Mouse (Mus musculus) stomach, embryonic 16.5 days (tissue): ENCODE measurements around the gene Nasp. TPM values are rescaled to one million over a fixed set of nuclear protein-coding genes. Genes with fewer than 3 reads are reported as not detected.

Source experiments
- ATAC-seq: fragments of 200-750 bp; cut with Nextera tagmentation; 2 replicates; pipeline ENCODE4 v1.8.0; 2017; ENCODE audit warnings: moderate number of reproducible peaks, moderate TSS enrichment; ENCODE audit not compliant: insufficient read depth, low FRiP score
- H3K27ac ChIP-seq: fragments of 300-500 bp; sonication (generic); 2 replicates; pipeline ENCODE4 v1.5.1; 2014; ENCODE audit warnings: low read length
- H3K27me3 ChIP-seq: fragments of 300-500 bp; sonication (generic); 2 replicates; pipeline ENCODE4 v1.6.1; 2014; ENCODE audit warnings: low read length, control low read depth, mixed read lengths; ENCODE audit not compliant: control insufficient read depth, insufficient read depth
- H3K36me3 ChIP-seq: fragments of 300-500 bp; sonication (generic); 2 replicates; pipeline ENCODE4 v1.6.1; 2014; ENCODE audit warnings: low read length; ENCODE audit not compliant: control insufficient read depth, insufficient read depth
- H3K4me1 ChIP-seq: fragments of 300-500 bp; sonication (generic); 2 replicates; pipeline ENCODE4 v1.6.1; 2014; ENCODE audit warnings: low read length, control low read depth, mixed read lengths; ENCODE audit not compliant: control insufficient read depth, insufficient read depth
- H3K4me2 ChIP-seq: fragments of 300-500 bp; sonication (generic); 2 replicates; pipeline ENCODE4 v1.6.1; 2014; ENCODE audit warnings: low read depth, low read length, mixed read lengths
- H3K4me3 ChIP-seq: fragments of 300-500 bp; sonication (generic); replicated peaks from 2 replicates; pipeline ENCODE4 v1.5.1; 2014; ENCODE audit warnings: mild to moderate bottlenecking, low read length
- H3K9ac ChIP-seq: fragments of 300-500 bp; sonication (generic); 2 replicates; pipeline ENCODE4 v1.6.1; 2014; ENCODE audit warnings: low read length
- H3K9me3 ChIP-seq: fragments of 300-500 bp; sonication (generic); replicated peaks from 2 replicates; pipeline ENCODE4 v1.6.1; 2016; ENCODE audit warnings: low read length, control low read depth; ENCODE audit not compliant: control insufficient read depth
- WGBS: fragments of 180-500 bp; shearing (Covaris S2); extraction: QIAGEN DNeasy Blood & Tissue Kit; methylation state at CpG from one replicate; pipeline ENCODE4 v1.1.7; 2014; 5-methylcytosine and 5-hydroxymethylcytosine counted together
- polyA plus RNA-seq: library from polyadenylated mRNA; unstranded; fragments of >200 nt; fragmentation: Nextera tagmentation; extraction: Ambion mirVana; gene quantifications from 2 replicates; pipeline ENCODE4 v1.2.1, GENCODE M21; 2015

Nasp gene
- polyA plus RNA-seq, 1 experiment from 2014 or later = 88.5 TPM

DNA sequence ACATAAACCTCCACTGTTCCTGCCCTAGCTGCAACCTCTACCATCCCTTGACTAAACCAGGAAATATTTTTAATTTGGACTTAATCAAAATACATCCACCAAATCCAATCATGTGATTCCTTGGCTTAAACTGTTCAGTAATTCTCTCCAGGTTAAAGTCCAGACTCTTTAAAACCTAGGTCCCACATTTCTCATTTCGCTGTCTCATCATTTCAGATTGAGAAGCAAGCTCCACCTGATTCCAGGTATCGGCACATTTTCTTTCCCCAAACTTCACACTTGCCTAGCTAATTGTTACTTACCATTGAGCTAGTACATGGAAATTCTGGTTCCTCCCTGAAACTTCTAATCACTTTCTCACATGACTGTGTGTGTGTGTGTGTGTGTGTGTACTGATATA, 21.7 kb upstream of the Nasp start:
- Histone ChIP-seq H3K4me1 (peaks cover 20% of the 10 kb centered on the region), H3K4me3 (0 out of 2 replicates have a peak overlapping the region, but pooled peaks have one; percentile 9), H3K9me3 (no peaks in the 10 kb centered on the region), H3K36me3 (no peaks in the 10 kb centered on the region), H3K27me3 (no peaks in the 10 kb centered on the region), H3K9ac (no peak overlapping the region), H3K4me2 (peak overlapping the region; percentile 89), H3K27ac (no peak overlapping the region)
- 93% methylated on average over 2 of the region's 2 CpGs for WGBS
- no peak for ATAC-seq

- peaks cover 13% of the 10 kb centered on the region for H3K36me3 ChIP-seq
- H3K9ac ChIP-seq = no peak overlapping the region
- no peak for ATAC-seq
- H3K4me1 ChIP-seq = peaks cover 16% of the 10 kb centered on the region
- no peak overlapping the region for H3K4me3 ChIP-seq
- H3K27me3 ChIP-seq = no peaks in the 10 kb centered on the region
- H3K27ac ChIP-seq = no peak overlapping the region
- 79% methylated on average over 7 of the region's 7 CpGs for WGBS
- H3K9me3 ChIP-seq = no peaks in the 10 kb centered on the region
- no peak overlapping the region for H3K4me2 ChIP-seq
Measured at GRCm38 (mm10) chr4:116645624-116646023, 17.9 kb upstream of the Nasp start.

DNA sequence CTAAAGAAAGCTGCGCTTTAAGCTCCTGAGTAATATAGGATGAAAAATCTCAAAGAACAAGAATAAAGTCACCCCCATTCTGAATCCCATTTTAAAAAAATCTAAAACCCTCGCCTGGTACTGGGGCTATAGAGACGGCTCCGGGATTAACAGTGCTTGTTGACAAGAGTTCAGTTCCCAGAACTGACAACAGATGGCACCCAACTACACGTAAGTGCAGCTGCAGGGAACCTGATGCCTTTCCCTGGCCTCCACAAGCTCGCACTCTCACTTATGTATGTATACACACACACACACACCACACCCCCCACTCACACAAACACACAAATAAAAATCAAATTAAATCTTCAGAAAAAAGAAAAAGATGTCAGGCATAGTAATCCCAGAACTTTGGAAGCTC, 16.6 kb upstream of the Nasp start:
- 50% methylated on average over 6 of the region's 6 CpGs for WGBS
- no peaks in the 10 kb centered on the region for H3K9me3 ChIP-seq
- H3K4me3 ChIP-seq = no peak overlapping the region
- H3K9ac ChIP-seq = no peak overlapping the region
- no peak overlapping the region for H3K4me2 ChIP-seq
- H3K4me1 ChIP-seq = 0 out of 2 replicates have a peak, but pooled peaks cover 7% of the 10 kb centered on the region
- ATAC-seq = no peak
- peaks cover 21% of the 10 kb centered on the region for H3K36me3 ChIP-seq
- H3K27ac ChIP-seq = no peak overlapping the region
- no peaks in the 10 kb centered on the region for H3K27me3 ChIP-seq

DNA sequence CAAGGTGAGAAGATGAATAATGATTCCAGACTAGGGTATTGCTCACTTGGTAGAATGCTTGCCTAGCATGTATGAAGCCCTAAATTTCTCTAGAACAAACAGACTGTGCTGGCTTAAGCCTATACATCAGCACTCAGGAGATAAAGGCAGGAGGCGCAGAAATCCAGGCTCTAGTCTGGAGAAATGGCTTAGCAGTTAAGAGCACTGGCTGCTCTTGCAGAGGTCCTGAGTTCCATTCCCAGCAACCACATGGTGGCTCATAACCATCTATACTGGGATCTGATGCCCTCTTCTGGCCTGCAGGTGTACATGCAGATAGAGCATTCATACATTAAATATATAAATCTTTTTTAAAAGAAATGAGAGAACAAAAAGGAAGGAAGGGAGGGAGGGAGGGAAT, 14.3 kb upstream of the Nasp start:
- WGBS = 91% methylated on average over 1 of the region's 1 CpGs
- no peak overlapping the region for H3K4me2 ChIP-seq
- ATAC-seq = no peak
- no peaks in the 10 kb centered on the region for H3K9me3 ChIP-seq
- no peak overlapping the region for H3K4me3 ChIP-seq
- H3K4me1 ChIP-seq = 0 out of 2 replicates have a peak, but pooled peaks cover under 1% of the 10 kb centered on the region
- peaks cover 37% of the 10 kb centered on the region for H3K36me3 ChIP-seq
- H3K27ac ChIP-seq = no peak overlapping the region
- no peak overlapping the region for H3K9ac ChIP-seq
- no peaks in the 10 kb centered on the region for H3K27me3 ChIP-seq

- 95% methylated on average over 6 of the region's 6 CpGs for WGBS
Measured at GRCm38 (mm10) chr4:116638821-116639220, 11.1 kb upstream of the Nasp start.

DNA sequence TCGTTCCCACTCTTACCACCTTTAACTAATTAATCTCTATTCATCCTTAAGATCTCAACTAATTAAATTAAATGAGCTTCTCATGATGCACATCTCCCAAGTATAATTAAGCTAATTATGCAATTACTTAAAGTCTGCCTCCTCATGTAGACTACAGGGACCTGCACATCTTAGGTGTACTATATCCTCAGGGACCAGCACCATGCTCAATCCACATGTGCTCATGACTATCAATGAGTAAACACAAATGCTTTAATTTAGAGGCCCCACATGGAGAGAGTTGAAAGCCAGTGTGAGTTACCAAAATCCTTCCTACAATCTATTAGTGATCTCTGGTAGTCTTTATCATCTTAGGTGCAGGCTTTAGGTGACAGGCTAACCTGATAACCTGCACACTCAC, 7.5 kb upstream of the Nasp start:
- Histone ChIP-seq H3K4me1 (no peaks in the 10 kb centered on the region), H3K27ac (no peak overlapping the region), H3K27me3 (no peaks in the 10 kb centered on the region), H3K36me3 (peaks cover 28% of the 10 kb centered on the region), H3K4me2 (no peak overlapping the region), H3K4me3 (no peak overlapping the region), H3K9ac (no peak overlapping the region), H3K9me3 (no peaks in the 10 kb centered on the region)
- 98% methylated on average over 1 of the region's 1 CpGs for WGBS
- no peak for ATAC-seq

More at GRCm38 (mm10) chr4:116638821-116639220, 11.1 kb upstream of the Nasp start:
- Histone ChIP-seq H3K9me3 (no peaks in the 10 kb centered on the region), H3K4me3 (no peak overlapping the region), H3K27ac (no peak overlapping the region), H3K4me2 (no peak overlapping the region), H3K9ac (no peak overlapping the region), H3K27me3 (no peaks in the 10 kb centered on the region), H3K4me1 (no peaks in the 10 kb centered on the region), H3K36me3 (peaks cover 44% of the 10 kb centered on the region)
- no peak for ATAC-seq

DNA sequence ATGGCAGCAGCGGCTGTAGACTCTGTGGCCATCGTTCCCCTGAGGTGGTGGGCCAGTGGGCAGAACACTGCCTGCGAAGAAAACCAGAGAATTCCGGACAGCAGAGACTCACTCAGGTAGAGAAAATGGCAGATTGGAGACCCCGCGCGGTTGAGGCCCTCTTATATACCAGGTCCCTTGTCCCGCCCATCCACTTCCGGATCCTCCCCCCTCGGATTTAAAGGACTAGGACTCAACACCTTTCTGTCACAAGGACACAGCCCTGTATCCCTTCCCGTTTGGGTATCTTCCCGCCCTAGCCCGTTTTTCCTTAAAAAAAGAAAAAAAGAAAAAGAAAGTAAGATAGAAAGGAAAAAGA, 403 bp downstream of the Nasp start:
- Histone ChIP-seq H3K27ac (peak overlapping the region; percentile 95), H3K4me3 (peak overlapping the region; percentile 98), H3K4me2 (peak overlapping the region; percentile 67), H3K4me1 (peaks cover 14% of the 10 kb centered on the region; the same call in 1 of the 2 replicates), H3K36me3 (no peaks in the 10 kb centered on the region), H3K27me3 (no peaks in the 10 kb centered on the region), H3K9ac (peak overlapping the region; percentile 88), H3K9me3 (no peaks in the 10 kb centered on the region)
- 0% methylated on average over 13 of the region's 13 CpGs for WGBS
- peak; percentile 92 for ATAC-seq

- H3K4me3 ChIP-seq = peak overlapping the region; percentile 98
- no peaks in the 10 kb centered on the region for H3K36me3 ChIP-seq
- H3K9ac ChIP-seq = peak overlapping the region; percentile 88
- H3K27me3 ChIP-seq = no peaks in the 10 kb centered on the region
- no peaks in the 10 kb centered on the region for H3K9me3 ChIP-seq
- H3K4me2 ChIP-seq = peak overlapping the region; percentile 67
- H3K27ac ChIP-seq = peak overlapping the region; percentile 95
- peak; percentile 87 for ATAC-seq
- H3K4me1 ChIP-seq = peaks cover 14% of the 10 kb centered on the region; the same call in 1 of the 2 replicates
- WGBS = under 1% methylated on average over 53 of the region's 53 CpGs
Measured at GRCm38 (mm10) chr4:116626658-116627358, 933 bp downstream of the Nasp start.

GRCm38 (mm10) chr4:116624831-116625230, 2.9 kb downstream of the Nasp start:
- Histone ChIP-seq H3K4me1 (peaks cover 14% of the 10 kb centered on the region; the same call in 1 of the 2 replicates), H3K4me3 (no peak overlapping the region), H3K27me3 (no peaks in the 10 kb centered on the region), H3K27ac (no peak overlapping the region), H3K4me2 (no peak overlapping the region), H3K9ac (no peak overlapping the region), H3K36me3 (no peaks in the 10 kb centered on the region), H3K9me3 (no peaks in the 10 kb centered on the region)
- WGBS = 92% methylated on average over 4 of the region's 4 CpGs
- no peak for ATAC-seq
